Mouse (Mus musculus) embryonic facial prominence, embryonic 12.5 days (tissue): ENCODE results near the gene Olfr549. TPM values are rescaled to one million over a fixed set of nuclear protein-coding genes. Genes with fewer than 3 reads are reported as not detected.

Experiments
- ATAC-seq: fragments of 200-750 bp; cut with Nextera tagmentation; 2 replicates; pipeline ENCODE4 v1.8.0; 2017; ENCODE audit not compliant: insufficient number of reproducible peaks, insufficient read depth, low FRiP score, low TSS enrichment
- H3K27ac ChIP-seq: fragments of 300-500 bp; sonication (generic); 2 replicates; pipeline ENCODE4 v1.5.1; 2016; ENCODE audit warnings: mild to moderate bottlenecking
- H3K27me3 ChIP-seq: fragments of 300-500 bp; sonication (generic); 2 replicates; pipeline ENCODE4 v1.6.1; 2016; ENCODE audit warnings: mild to moderate bottlenecking, moderate library complexity
- H3K36me3 ChIP-seq: fragments of 300-500 bp; sonication (generic); 2 replicates; pipeline ENCODE4 v1.6.1; 2016; ENCODE audit warnings: mild to moderate bottlenecking
- H3K4me1 ChIP-seq: fragments of 300-500 bp; sonication (generic); 2 replicates; pipeline ENCODE4 v1.6.1; 2016
- H3K4me2 ChIP-seq: fragments of 300-500 bp; sonication (generic); replicated peaks from 2 replicates; pipeline ENCODE4 v1.6.1; 2016; ENCODE audit warnings: mild to moderate bottlenecking, moderate library complexity
- H3K4me3 ChIP-seq: fragments of 300-500 bp; sonication (generic); 2 replicates; pipeline ENCODE4 v1.5.1; 2016; ENCODE audit warnings: mild to moderate bottlenecking
- H3K9ac ChIP-seq: fragments of 300-500 bp; sonication (generic); 2 replicates; pipeline ENCODE4 v1.6.1; 2016; ENCODE audit warnings: mild to moderate bottlenecking, moderate library complexity
- H3K9me3 ChIP-seq: fragments of 300-500 bp; sonication (generic); 2 replicates; pipeline ENCODE4 v1.6.1; 2016; ENCODE audit warnings: mild to moderate bottlenecking, moderate library complexity
- WGBS: fragments of 180-500 bp; shearing (Covaris S2); methylation state at CpG from one replicate; pipeline ENCODE4 v1.1.7; 2016; 5-methylcytosine and 5-hydroxymethylcytosine counted together
- polyA plus RNA-seq: library from polyadenylated mRNA; unstranded; fragments of >200 nt; fragmentation: Nextera tagmentation; extraction: Ambion mirVana; gene quantifications from 2 replicates; pipeline ENCODE4 v1.2.1, GENCODE M21; 2016

Olfr549 gene
- polyA plus RNA-seq, 1 experiment from 2014 or later = not detected

- Histone ChIP-seq H3K4me1 (no peaks in the 10 kb centered on the region), H3K9me3 (no peaks in the 10 kb centered on the region), H3K4me2 (no peak within 1 kb of the TSS), H3K9ac (no peak within 1 kb of the TSS), H3K27me3 (no peaks in the 10 kb centered on the region), H3K27ac (no peak within 1 kb of the TSS), H3K36me3 (no peaks in the 10 kb centered on the region), H3K4me3 (no peak within 1 kb of the TSS)
- 94% methylated on average over 1 of the region's 1 CpGs for WGBS
- no peak for ATAC-seq
Measured at GRCm38 (mm10) chr7:102534449-102534848, 15.2 kb upstream of the Olfr549 start, which contains the start of gene Olfr547. Gene Olfr547, plus strand, starts transcription at chr7:102534749.

DNA sequence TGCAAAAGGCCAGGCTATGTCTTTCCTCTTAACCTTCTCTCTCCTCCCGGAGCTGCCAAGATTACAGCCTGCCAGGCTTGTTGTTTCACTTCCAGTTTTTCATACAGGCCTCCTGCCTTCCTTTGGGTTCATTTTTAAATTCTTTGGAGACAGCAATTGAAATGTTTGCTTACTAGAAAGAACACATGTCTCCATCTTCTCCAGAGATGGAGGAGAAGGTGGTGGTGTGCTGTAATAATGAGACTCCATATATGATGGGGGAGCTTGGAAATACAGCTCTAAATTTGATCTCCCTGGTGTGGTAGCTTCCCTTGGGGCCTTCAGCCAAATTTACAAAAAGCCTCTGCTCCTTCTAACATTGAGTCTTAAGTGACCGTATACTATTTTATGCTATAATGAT is 9.1 kb upstream of the Olfr549 start, which contains the start of gene Olfr548-ps1:
TSS of gene Olfr548-ps1 (plus strand) at position 301 of the 400 bp plus-strand sequence.
- Histone ChIP-seq H3K4me1 (no peaks in the 10 kb centered on the region), H3K9ac (no peak within 1 kb of the TSS), H3K27ac (no peak within 1 kb of the TSS), H3K4me3 (no peak within 1 kb of the TSS), H3K4me2 (no peak within 1 kb of the TSS), H3K9me3 (no peaks in the 10 kb centered on the region), H3K36me3 (no peaks in the 10 kb centered on the region), H3K27me3 (no peaks in the 10 kb centered on the region)
- WGBS = 74% methylated on average over 2 of the region's 2 CpGs
- ATAC-seq = no peak

DNA sequence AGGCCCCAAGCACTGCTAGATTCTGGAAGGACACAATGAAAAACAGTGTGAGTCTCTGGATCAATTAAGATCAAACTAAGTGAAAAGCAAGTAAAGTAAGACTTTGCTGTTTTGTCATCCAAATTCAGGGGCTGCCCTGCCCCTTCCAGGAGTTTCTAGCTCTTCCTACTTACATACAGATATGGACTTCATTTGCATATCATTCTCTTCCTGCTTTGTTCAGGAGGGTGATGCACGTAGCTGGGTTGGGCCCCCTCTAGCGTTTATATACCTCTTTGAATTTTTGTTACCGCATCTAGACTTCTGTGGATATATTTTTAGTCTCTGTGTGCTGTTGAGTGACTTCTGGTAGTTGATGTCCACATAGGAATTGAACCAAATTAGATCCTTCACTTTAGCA is 8.4 kb upstream of the Olfr549 start:
- no peak for ATAC-seq
- Histone ChIP-seq H3K9ac (no peak overlapping the region), H3K4me1 (no peaks in the 10 kb centered on the region), H3K27me3 (no peaks in the 10 kb centered on the region), H3K4me2 (no peak overlapping the region), H3K4me3 (no peak overlapping the region), H3K36me3 (no peaks in the 10 kb centered on the region), H3K27ac (no peak overlapping the region), H3K9me3 (no peaks in the 10 kb centered on the region)
- WGBS = 73% methylated on average over 3 of the region's 3 CpGs

DNA sequence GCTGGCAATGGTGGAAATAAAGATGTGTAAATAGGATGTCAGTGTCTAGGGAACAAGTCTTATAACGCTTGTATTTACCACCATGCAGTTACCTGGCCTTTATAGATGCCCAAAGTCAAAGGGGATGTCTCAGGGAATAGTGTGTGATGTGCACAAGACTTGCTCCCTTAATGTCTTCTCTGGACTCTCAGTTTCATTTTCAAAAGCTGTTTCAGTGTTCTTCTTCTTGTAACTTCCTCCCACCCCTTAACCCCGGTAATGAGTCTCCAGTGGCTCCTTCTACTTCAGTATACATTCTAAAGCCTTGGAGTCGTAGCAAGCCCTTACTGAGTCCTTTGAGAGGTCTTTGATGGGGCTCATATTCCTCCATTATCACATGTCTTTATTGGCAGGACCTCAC is 3.6 kb downstream of the Olfr549 start:
- Histone ChIP-seq H3K4me2 (no peak overlapping the region), H3K36me3 (no peaks in the 10 kb centered on the region), H3K9ac (no peak overlapping the region), H3K27ac (no peak overlapping the region), H3K4me1 (no peaks in the 10 kb centered on the region), H3K27me3 (no peaks in the 10 kb centered on the region), H3K9me3 (no peaks in the 10 kb centered on the region), H3K4me3 (no peak overlapping the region)
- no peak for ATAC-seq
- 73% methylated on average over 3 of the region's 3 CpGs for WGBS

DNA sequence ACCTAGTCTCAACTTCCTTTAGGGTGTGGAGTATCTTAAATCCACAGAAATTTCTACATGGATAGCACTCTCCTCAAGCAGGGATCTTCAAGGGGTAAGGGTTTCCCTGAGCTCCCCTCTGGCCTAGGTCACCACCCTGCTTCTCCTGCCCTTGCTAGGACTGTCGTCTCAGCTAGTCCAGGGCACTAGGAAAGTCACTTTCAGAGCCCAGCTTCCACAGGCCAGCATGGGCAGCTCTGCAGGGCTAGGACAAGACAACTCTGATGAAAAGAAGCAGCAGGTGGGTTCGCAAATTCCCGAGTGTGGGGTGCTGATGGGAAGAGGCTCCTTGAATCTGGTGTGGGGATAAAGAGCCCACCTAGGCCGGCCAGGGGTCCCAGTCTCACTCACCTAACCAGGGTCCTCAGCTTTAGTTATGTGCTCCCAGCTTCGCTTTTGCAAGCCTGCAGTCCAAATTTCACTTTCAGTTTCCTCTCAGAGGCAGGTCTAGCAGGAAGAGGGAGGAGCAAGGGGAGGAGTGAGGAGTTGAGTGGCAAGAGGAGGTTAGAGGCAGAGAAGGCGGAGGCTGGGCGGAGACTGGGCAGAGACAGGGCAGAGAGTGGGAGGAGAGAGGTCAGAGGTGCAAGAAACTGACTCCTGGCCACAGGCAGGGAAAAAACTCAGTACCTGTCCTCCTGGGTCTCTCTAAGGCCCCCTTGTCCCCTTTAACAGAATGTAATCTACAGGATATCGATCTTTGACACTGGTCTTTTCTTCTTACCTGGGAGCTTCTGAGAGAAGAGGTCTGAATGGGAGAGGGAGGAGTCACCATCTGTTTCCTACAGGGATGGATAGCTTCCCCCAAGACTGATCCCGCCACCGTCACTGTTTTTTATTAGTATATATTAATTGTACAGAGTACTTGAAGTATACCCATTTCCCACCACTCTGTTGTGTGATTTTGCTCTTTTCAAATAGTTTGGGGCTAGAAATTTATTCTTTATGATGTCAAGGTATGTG is 15.6 kb downstream of the Olfr549 start, which contains the start of gene Trim21:
TSS of gene Trim21 (minus strand) at position 488 of the 999 bp plus-strand sequence.
- Histone ChIP-seq H3K36me3 (no peaks in the 10 kb centered on the region), H3K4me3 (peak within 1 kb of the TSS; percentile 42), H3K4me2 (peak within 1 kb of the TSS; percentile 51), H3K4me1 (peaks cover 4% of the 10 kb centered on the region; the same call in 1 of the 2 replicates), H3K27ac (no peak within 1 kb of the TSS), H3K9me3 (no peaks in the 10 kb centered on the region), H3K9ac (no peak within 1 kb of the TSS; the same call in 1 of the 2 replicates), H3K27me3 (no peaks in the 10 kb centered on the region)
- 15% methylated on average over 10 of the region's 10 CpGs for WGBS
- ATAC-seq = peak; percentile 87

GRCm38 (mm10) chr7:102566219-102566618 is 16.5 kb downstream of the Olfr549 start:
- H3K4me2 ChIP-seq = no peak overlapping the region
- ATAC-seq = no peak
- WGBS = 89% methylated on average over 4 of the region's 4 CpGs

GRCm38 (mm10) chr7:102571142-102571541 is 21.5 kb downstream of the Olfr549 start, which contains the start of gene Olfr550:
Gene Olfr550, plus strand, starts transcription at chr7:102571442.
- WGBS = 89% methylated on average over 8 of the region's 8 CpGs
- no peak for ATAC-seq
- no peaks in the 10 kb centered on the region for H3K4me1 ChIP-seq
- no peaks in the 10 kb centered on the region for H3K9me3 ChIP-seq
- no peak within 1 kb of the TSS for H3K27ac ChIP-seq
- no peaks in the 10 kb centered on the region for H3K36me3 ChIP-seq
- no peaks in the 10 kb centered on the region for H3K27me3 ChIP-seq
- no peak within 1 kb of the TSS for H3K4me2 ChIP-seq
- H3K9ac ChIP-seq = no peak within 1 kb of the TSS
- no peak within 1 kb of the TSS for H3K4me3 ChIP-seq

More at GRCm38 (mm10) chr7:102566219-102566618, 16.5 kb downstream of the Olfr549 start:
- Histone ChIP-seq H3K4me1 (peaks cover 4% of the 10 kb centered on the region; the same call in 1 of the 2 replicates), H3K27me3 (no peaks in the 10 kb centered on the region), H3K9me3 (no peaks in the 10 kb centered on the region), H3K27ac (no peak overlapping the region), H3K4me3 (no peak overlapping the region), H3K9ac (no peak overlapping the region), H3K36me3 (no peaks in the 10 kb centered on the region)

DNA sequence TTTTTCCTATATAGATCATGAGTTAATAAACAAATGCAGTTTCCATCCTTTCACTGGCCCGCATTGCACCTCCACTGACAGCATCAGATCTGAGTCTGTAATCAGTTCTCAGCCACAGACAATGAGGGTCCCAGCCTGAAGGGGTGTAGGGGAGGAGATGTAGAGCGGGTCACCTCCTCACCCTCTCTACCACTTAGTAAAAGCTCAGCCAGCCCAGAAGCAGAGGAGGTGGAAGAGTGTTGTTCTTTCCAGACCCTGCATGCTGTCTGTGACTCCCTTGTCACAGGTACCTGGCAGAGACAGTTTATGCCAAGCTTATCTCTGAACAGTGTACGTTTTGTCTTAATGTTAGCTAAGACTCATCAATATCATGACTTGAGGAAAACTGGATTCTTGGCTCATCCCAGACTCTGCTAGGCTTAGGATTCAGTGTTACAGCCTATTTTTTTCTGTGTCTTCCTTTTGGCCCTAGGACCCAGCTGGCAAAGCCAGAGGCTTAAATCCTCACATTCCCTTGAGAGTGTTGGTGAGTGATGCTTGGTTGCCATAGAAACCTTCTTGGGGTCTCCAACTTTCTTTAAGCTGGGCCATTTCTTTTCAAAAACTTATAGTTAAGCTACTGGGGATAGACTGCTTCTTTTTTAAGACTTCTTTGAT is 23.6 kb downstream of the Olfr549 start:
- 79% methylated on average over 3 of the region's 3 CpGs for WGBS
- Histone ChIP-seq H3K4me3 (no peak overlapping the region), H3K27me3 (no peaks in the 10 kb centered on the region), H3K36me3 (no peaks in the 10 kb centered on the region), H3K27ac (no peak overlapping the region), H3K4me1 (no peaks in the 10 kb centered on the region), H3K9ac (no peak overlapping the region), H3K4me2 (no peak overlapping the region), H3K9me3 (no peaks in the 10 kb centered on the region)
- ATAC-seq = no peak

DNA sequence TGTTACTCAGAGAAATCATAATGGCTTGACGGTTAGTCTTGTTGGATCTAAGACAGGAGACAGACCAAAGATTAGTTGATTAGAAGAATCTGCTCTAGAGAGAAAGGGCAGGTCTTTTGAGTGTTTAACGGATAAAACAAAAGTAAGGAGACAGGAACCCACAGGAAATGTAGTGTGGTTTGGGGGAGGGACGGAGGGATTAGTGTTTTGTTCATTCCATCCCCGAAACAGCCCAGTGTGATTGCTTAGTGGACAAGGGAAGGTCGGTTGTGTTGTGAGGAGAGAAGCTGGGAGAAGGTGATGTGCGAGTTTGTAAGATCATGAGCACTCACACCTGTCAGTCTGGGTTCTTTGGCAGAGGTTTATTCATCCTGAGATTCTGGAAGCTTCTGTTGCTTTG is 26.3 kb downstream of the Olfr549 start:
- no peak overlapping the region for H3K27ac ChIP-seq
- ATAC-seq = no peak
- no peak overlapping the region for H3K9ac ChIP-seq
- no peaks in the 10 kb centered on the region for H3K4me1 ChIP-seq
- no peaks in the 10 kb centered on the region for H3K36me3 ChIP-seq
- WGBS = 62% methylated on average over 6 of the region's 6 CpGs
- no peaks in the 10 kb centered on the region for H3K27me3 ChIP-seq
- no peak overlapping the region for H3K4me2 ChIP-seq
- no peaks in the 10 kb centered on the region for H3K9me3 ChIP-seq
- no peak overlapping the region for H3K4me3 ChIP-seq

GRCm38 (mm10) chr7:102591786-102592185 is 42.1 kb downstream of the Olfr549 start, which contains the start of gene Olfr551:
Gene Olfr551, minus strand, starts transcription at chr7:102591886.
- no peaks in the 10 kb centered on the region for H3K9me3 ChIP-seq
- H3K4me1 ChIP-seq = no peaks in the 10 kb centered on the region
- no peak within 1 kb of the TSS for H3K4me3 ChIP-seq
- H3K36me3 ChIP-seq = no peaks in the 10 kb centered on the region
- WGBS = 94% methylated on average over 3 of the region's 3 CpGs
- no peaks in the 10 kb centered on the region for H3K27me3 ChIP-seq
- no peak within 1 kb of the TSS for H3K4me2 ChIP-seq
- no peak within 1 kb of the TSS for H3K9ac ChIP-seq
- no peak for ATAC-seq
- H3K27ac ChIP-seq = no peak within 1 kb of the TSS

DNA sequence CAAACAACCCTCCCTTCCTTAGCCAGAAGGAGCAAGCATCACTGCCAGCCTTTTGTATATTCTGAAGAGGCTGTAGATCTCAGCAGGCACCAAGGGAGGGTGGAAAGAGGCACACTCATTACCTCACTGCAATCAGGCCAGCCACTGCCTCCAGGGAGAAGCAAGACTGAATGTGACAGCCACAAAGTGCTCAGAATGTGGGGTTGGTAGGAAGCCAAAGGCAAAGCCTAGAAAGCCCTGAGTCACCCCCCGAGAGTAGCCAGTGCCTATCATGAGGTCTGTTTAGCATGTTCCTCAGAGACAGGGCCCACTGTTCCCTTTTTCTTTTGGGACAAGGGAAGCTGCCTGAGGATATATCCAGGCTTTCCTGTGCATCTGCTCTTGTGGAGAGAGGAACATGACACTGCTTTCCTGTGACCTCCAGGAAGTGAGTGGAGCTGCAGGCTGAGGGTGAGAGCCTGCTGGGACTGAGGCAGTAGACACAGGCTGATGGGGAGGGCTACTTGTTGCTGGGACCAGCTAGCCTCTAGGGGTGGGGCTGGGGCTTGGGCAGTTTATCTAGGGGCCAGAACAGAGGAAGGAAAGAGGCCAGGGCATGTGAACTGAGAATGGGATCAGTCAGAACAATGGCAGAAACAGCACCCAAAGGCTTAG is 47.8 kb downstream of the Olfr549 start, which contains the start of gene Olfr552:
TSS of gene Olfr552 (plus strand) at position 393 of the 654 bp plus-strand sequence.
- Histone ChIP-seq H3K9ac (no peak within 1 kb of the TSS), H3K36me3 (no peaks in the 10 kb centered on the region), H3K27me3 (no peaks in the 10 kb centered on the region), H3K27ac (no peak within 1 kb of the TSS), H3K4me2 (no peak within 1 kb of the TSS), H3K9me3 (no peaks in the 10 kb centered on the region), H3K4me1 (no peaks in the 10 kb centered on the region), H3K4me3 (no peak within 1 kb of the TSS)
- 80% methylated on average over 1 of the region's 1 CpGs for WGBS
- no peak for ATAC-seq
